In genomic region chr9:66725591-66725990, GRCm38 (mm10) we compare ENCODE assay signal across 18 mouse cellular contexts. TPM values are rescaled to one million over a fixed set of nuclear protein-coding genes. Genes with fewer than 3 reads are reported as not detected.
DNase-seq lines count a peak whose midpoint lies in the region; ATAC-seq lines count a peak whose summit lies in the region.
"Had no signal": no experiment of that assay in that cellular context is flagged by ENCODE, and none has a peak within 500 bp of the region (broad histone marks: within the 10 kb centered on the region; RNA-seq: fewer than 3 reads in every experiment).

No protein-coding gene starts in this region.

- no peak overlapping the region for H3K4me3 ChIP-seq in limb, embryonic 12.5 days (replicated peaks)
- H3K4me3 ChIP-seq in limb, embryonic 10.5 days: no peak overlapping the region
- H3K4me3 ChIP-seq in limb, embryonic 13.5 days: no peak overlapping the region
- H3K4me3 ChIP-seq in stomach, embryonic 16.5 days (replicated peaks; ENCODE audit: low read length): no peak overlapping the region
- no peak overlapping the region for H3K4me3 ChIP-seq in midbrain, embryonic 11.5 days (ENCODE audit: low read depth, low read length)
- H3K4me3 ChIP-seq: forebrain, embryonic 15.5 days; heart, embryonic 10.5 days; hindbrain, embryonic 12.5 days had no signal

- no peak overlapping the region for H3K9ac ChIP-seq in limb, embryonic 12.5 days (replicated peaks)
- H3K9ac ChIP-seq in limb, embryonic 13.5 days: no peak overlapping the region
- H3K9ac ChIP-seq in stomach, embryonic 16.5 days (ENCODE audit: low read length): no peak overlapping the region
- no peak overlapping the region for H3K9ac ChIP-seq in midbrain, embryonic 11.5 days (ENCODE audit: low read length)
- H3K9ac ChIP-seq: forebrain, embryonic 15.5 days; hindbrain, embryonic 12.5 days had no signal

- H3K9me3 ChIP-seq in limb, embryonic 12.5 days: no peaks in the 10 kb centered on the region
- no peaks in the 10 kb centered on the region for H3K9me3 ChIP-seq in limb, embryonic 10.5 days (replicated peaks)
- H3K9me3 ChIP-seq in limb, embryonic 13.5 days: no peaks in the 10 kb centered on the region
- H3K9me3 ChIP-seq in stomach, embryonic 16.5 days (replicated peaks; ENCODE audit: control insufficient read depth, low read length): no peaks in the 10 kb centered on the region
- no peaks in the 10 kb centered on the region for H3K9me3 ChIP-seq in midbrain, embryonic 11.5 days (ENCODE audit: control insufficient read depth, low read length)
- H3K9me3 ChIP-seq: forebrain, embryonic 15.5 days; heart, embryonic 10.5 days; hindbrain, embryonic 12.5 days had no signal

- no peak overlapping the region for H3K4me2 ChIP-seq in limb, embryonic 12.5 days
- no peak overlapping the region; the same call in 1 of the 2 replicates for H3K4me2 ChIP-seq in limb, embryonic 13.5 days (replicated peaks)
- no peak overlapping the region for H3K4me2 ChIP-seq in stomach, embryonic 16.5 days (ENCODE audit: low read depth, low read length)
- no peak overlapping the region for H3K4me2 ChIP-seq in midbrain, embryonic 11.5 days
- H3K4me2 ChIP-seq: forebrain, embryonic 15.5 days; hindbrain, embryonic 12.5 days had no signal

- WGBS in limb, embryonic 12.5 days: 46% methylated on average over 3 of the region's 3 CpGs
- WGBS in limb, embryonic 10.5 days: 78% methylated on average over 3 of the region's 3 CpGs
- WGBS in limb, embryonic 13.5 days: 40% methylated on average over 3 of the region's 3 CpGs
- WGBS in stomach, embryonic 16.5 days: 61% methylated on average over 3 of the region's 3 CpGs
- 88% methylated on average over 3 of the region's 3 CpGs for WGBS in midbrain, embryonic 11.5 days

- peak overlapping the region; percentile 8 for H3K27ac ChIP-seq in limb, embryonic 12.5 days
- no peak overlapping the region for H3K27ac ChIP-seq in limb, embryonic 10.5 days
- H3K27ac ChIP-seq in limb, embryonic 13.5 days: peak overlapping the region; percentile 65; the same call in 1 of the 2 replicates
- H3K27ac ChIP-seq in stomach, embryonic 16.5 days (ENCODE audit: low read length): peak overlapping the region; percentile 26; the same call in 1 of the 2 replicates
- no peak overlapping the region for H3K27ac ChIP-seq in midbrain, embryonic 11.5 days (ENCODE audit: low read depth, low read length)
- H3K27ac ChIP-seq: forebrain, embryonic 15.5 days; heart, embryonic 10.5 days; hindbrain, embryonic 12.5 days had no signal

- H3K4me1 ChIP-seq in limb, embryonic 12.5 days (replicated peaks): peaks cover 52% of the 10 kb centered on the region
- peaks cover 41% of the 10 kb centered on the region for H3K4me1 ChIP-seq in limb, embryonic 10.5 days
- H3K4me1 ChIP-seq in limb, embryonic 13.5 days: peaks cover 67% of the 10 kb centered on the region
- no peaks in the 10 kb centered on the region; the same call in 1 of the 2 replicates for H3K4me1 ChIP-seq in stomach, embryonic 16.5 days (ENCODE audit: control insufficient read depth, insufficient read depth, low read length)
- no peaks in the 10 kb centered on the region for H3K4me1 ChIP-seq in midbrain, embryonic 11.5 days (ENCODE audit: control insufficient read depth, insufficient read depth, low read length)

- DNase-seq in limb, embryonic 10.5 days (ENCODE audit: low spot score): no peak
- DNase-seq in adipocyte (ENCODE audit: low spot score) (peak; percentile 16), liver (no peak)
- DNase-seq in midbrain, embryonic 11.5 days (ENCODE audit: low spot score, missing footprints): no peak
- DNase-seq in layer of hippocampus, postnatal 14 days (ENCODE audit: low spot score in 2 of 2): no peak
- DNase-seq: adrenal gland, postnatal 10 days; cerebellum, adult 11-12 months; cerebellum, adult 9-10 months; heart, adult 18-20 months; heart, postnatal 10 days; heart, postnatal 4 days had no signal

- H3K27me3 ChIP-seq in limb, embryonic 12.5 days: no peaks in the 10 kb centered on the region
- no peaks in the 10 kb centered on the region for H3K27me3 ChIP-seq in limb, embryonic 10.5 days (ENCODE audit: low read depth, poor library complexity, severe bottlenecking)
- H3K27me3 ChIP-seq in limb, embryonic 13.5 days: no peaks in the 10 kb centered on the region
- H3K27me3 ChIP-seq in stomach, embryonic 16.5 days (ENCODE audit: control insufficient read depth, insufficient read depth, low read length): no peaks in the 10 kb centered on the region
- H3K27me3 ChIP-seq in midbrain, embryonic 11.5 days (ENCODE audit: control insufficient read depth, insufficient read depth, low read length): no peaks in the 10 kb centered on the region
- H3K27me3 ChIP-seq: forebrain, embryonic 15.5 days; hindbrain, embryonic 12.5 days had no signal

- no peaks in the 10 kb centered on the region for H3K36me3 ChIP-seq in limb, embryonic 12.5 days
- no peaks in the 10 kb centered on the region for H3K36me3 ChIP-seq in limb, embryonic 10.5 days
- no peaks in the 10 kb centered on the region for H3K36me3 ChIP-seq in limb, embryonic 13.5 days
- no peaks in the 10 kb centered on the region for H3K36me3 ChIP-seq in stomach, embryonic 16.5 days (ENCODE audit: control insufficient read depth, insufficient read depth, low read length)
- H3K36me3 ChIP-seq in midbrain, embryonic 11.5 days (ENCODE audit: control insufficient read depth, insufficient read depth, low read length): no peaks in the 10 kb centered on the region
- H3K36me3 ChIP-seq: forebrain, embryonic 15.5 days; heart, embryonic 10.5 days; hindbrain, embryonic 12.5 days had no signal

- ATAC-seq in limb, embryonic 12.5 days (ENCODE audit: insufficient number of reproducible peaks, insufficient read depth, low FRiP score, low TSS enrichment, low read depth): no peak
- ATAC-seq in limb, embryonic 13.5 days (ENCODE audit: low FRiP score, low read depth): no peak
- no peak for ATAC-seq in stomach, embryonic 16.5 days (ENCODE audit: insufficient read depth, low FRiP score)
- ATAC-seq in midbrain, embryonic 11.5 days (ENCODE audit: low FRiP score): no peak
- ATAC-seq: forebrain, embryonic 15.5 days; hindbrain, embryonic 16.5 days had no signal

RNA-seq across cellular contexts. Expression of gene Car12, which starts 12.1 kb away (rescaled TPM):
- polyA plus RNA-seq in limb, embryonic 12.5 days (2016; fragmentation: Nextera tagmentation; extraction: Ambion mirVana): 10.4 and 12.1 TPM in 2 replicates
- polyA plus RNA-seq in limb, embryonic 10.5 days (2016; fragmentation: Nextera tagmentation; extraction: Ambion mirVana): 4.3 and 5.2 TPM in 2 replicates
- 17.6 and 21.9 TPM in 2 replicates for polyA plus RNA-seq in limb, embryonic 13.5 days (2015; fragmentation: Nextera tagmentation; extraction: Ambion mirVana)
- 19.3 and 25.5 TPM in 2 replicates for polyA plus RNA-seq in stomach, embryonic 16.5 days (2015; fragmentation: Nextera tagmentation; extraction: Ambion mirVana)
- 0.51 and 0.66 TPM in 2 replicates for polyA plus RNA-seq in midbrain, embryonic 11.5 days (2014; fragmentation: Nextera tagmentation; extraction: Ambion mirVana)
- 10 to 100 TPM; 34.1 to 47.0 TPM for total RNA-seq in layer of hippocampus, postnatal 14 days (2021)
- total RNA-seq: heart, adult 18-20 months had no signal

Comparison
In these comparisons a context has a peak if more than half of its experiments do, and no peak if none do; other contexts are left out.
1. H3K27ac ChIP-seq: peak in limb, embryonic 12.5 days (single experiment), limb, embryonic 13.5 days (single experiment) and stomach, embryonic 16.5 days (single experiment); none in limb, embryonic 10.5 days (single experiment) and midbrain, embryonic 11.5 days (single experiment).